Mouse (Mus musculus): ENCODE measurements at regions not wholly inside any gene's neighbourhood (a gene's known extent, or its start where the extent isn't known, plus 50 kb on each side); places are given as distances from the start of the nearest gene placed in this dataset.

DNA sequence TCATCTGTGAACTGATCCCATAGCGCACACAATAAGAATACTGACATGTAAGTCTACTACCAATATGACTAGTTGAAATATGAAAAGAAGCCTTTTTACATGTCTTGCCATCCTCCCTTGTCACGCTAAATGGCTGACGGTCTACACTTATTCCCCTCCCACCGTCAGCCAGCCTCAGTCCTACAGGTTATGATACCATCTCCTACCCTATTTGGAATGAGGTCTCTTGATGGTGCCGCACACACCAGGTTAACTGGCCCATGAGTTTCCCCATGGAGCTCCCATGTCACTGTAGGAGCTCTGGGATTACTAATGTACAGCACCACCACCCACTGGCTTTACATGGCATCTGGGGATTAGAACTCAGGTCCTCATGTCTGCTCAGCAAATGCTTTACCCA is 60.0 kb upstream of the Synm start:
- TF ChIP-seq CTCF (conservative IDR thresholded peaks at IDR 0.05; ENCODE audit: insufficient read depth, insufficient read length, low read depth, low read length) (no peak), POLR2A (IDR thresholded peaks at IDR 0.05; ENCODE audit: low read depth, low read length) (no peak)

Measured in kidney, adult 2 months (tissue).